Mouse (Mus musculus): ENCODE data around the gene Prss2.
"Not testable (repeated sequence)": the region's sequence is repeated elsewhere in the genome, so short reads cannot be mapped to it uniquely, and the experiment has no call there.

Prss2 gene

DNA sequence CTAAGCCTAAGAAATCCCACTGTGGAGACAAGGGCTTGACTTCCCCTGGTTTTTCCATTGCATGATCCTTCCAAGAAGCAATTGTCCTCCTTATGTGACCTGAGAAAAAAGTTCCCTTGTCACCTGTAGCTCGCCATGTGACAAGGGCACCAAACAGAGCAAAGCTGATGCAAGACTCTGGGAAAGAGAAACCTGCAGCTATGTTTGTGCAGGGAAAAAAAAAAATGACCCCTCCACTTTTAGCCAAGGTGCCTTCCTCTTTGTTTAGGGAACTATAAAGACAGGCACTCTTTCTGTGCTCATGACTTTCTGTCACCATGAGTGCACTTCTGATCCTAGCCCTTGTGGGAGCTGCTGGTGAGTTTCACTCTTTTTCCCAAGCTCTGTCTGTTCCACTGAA lies at the start of gene Prss2:
Prss2 (plus strand) TSS at position 301 of the 400 bp plus-strand sequence.
- no peak for DNase-seq (ENCODE audit: low spot score in 2 of 2)

- no peak for DNase-seq (ENCODE audit: low spot score in 2 of 2)
Observed at GRCm38 (mm10) chr6:41499374-41499773, 22.2 kb upstream of the Prss2 start.

DNA sequence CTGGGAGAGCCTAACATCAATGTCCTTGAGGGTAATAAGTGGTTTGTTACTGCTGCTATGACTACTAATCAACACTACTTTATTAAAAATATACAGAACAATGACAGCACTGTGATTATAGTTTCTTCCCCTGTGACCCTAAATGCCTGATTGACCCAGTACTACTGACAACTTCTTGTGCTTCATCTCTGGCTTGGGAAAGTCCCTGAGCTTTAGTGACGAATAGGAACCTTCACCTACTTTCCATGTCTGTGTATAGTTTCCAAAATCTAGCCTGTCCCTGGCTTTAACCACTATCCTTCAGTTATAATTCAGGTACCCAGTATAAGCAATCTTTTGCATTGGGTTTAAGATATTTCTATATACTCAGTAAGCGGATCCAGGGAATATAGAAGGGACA lies 16.7 kb upstream of the Prss2 start:
- no peak for DNase-seq (ENCODE audit: low spot score in 2 of 2)

DNA sequence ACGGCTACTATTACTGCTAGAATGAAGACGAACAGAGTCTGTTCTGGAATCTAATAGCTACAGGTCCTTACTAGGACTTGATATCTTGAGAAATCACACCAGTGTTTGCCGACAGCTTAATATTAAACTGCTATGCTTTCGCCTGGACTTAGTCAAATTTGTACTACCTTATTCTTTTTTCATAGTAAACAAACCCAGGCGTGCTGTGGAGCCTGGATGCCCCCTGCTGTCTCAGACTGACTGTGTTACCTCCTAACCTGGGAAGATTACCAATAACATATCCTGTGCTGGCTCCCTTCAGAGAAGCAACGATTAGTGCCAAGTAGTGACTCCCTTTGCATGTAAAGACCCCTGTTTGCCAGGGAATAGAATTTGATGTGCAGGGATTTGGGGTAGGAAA lies 16.3 kb upstream of the Prss2 start:
- DNase-seq (ENCODE audit: low spot score in 2 of 2), result no peak

DNA sequence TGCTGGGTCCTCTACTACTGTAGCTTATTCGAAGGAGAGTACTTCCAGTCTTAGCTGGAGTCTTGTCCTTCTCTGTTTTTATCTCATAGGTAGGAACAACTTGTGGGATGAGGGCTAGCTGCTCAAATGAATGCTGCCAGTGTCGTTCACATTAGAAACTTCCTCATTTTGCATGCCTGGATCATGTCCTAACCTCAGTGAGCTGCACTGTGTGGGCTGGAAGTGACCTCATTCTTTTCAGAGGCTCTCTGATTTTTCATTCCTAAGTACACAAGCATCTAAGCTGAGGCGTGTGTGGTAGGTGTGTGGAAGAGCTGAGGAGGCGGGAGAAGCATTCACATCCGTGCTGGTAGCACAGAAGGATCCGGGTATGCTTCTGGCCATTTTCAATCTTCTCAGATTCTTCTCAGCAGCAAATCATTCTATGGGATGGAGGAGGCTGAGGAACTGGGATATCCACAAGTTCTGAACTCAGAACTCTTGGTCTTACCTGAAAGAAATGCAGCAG lies 3.5 kb upstream of the Prss2 start:
- DNase-seq (ENCODE audit: low spot score in 2 of 2), result no peak

DNA sequence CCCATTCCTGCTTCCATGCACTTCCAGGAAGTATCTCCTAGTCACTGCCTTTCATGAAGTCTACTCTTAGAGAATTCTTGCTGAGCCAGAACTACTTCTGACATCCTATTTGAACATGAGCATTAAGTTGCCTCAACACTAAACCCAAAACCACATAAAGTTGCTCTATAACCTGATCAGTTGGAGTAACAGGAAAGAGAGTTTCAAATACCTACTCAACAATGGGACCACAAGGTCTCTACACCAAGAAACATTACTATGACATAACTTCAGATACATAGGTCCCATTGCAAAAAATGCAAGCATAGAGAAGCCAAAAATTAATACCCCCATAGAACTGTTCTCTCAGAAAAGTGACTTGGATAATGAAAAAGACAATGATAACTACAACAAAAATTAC lies 4.9 kb downstream of the Prss2 start:
- no peak for DNase-seq (ENCODE audit: low spot score in 2 of 2)

DNA sequence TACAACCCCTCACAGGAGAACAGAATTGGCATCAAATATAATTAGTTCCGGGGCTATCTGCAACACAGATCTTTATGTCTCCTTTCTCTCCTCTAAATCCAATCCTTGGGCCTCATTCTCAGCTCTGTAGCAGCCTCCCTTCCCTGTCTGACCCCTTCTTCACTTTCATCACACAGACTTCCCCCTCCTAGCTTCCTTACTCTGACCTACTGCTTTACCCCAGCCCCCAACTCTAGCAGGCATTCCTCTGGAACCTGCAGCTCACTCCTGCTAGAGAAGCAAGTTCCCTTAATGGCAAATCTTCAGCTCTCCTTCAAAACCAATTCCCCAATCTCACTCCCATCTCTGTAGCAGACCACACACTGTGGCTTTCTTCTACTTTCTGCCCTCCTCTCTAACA lies 5.8 kb downstream of the Prss2 start:
- no peak for DNase-seq (ENCODE audit: low spot score in 2 of 2)

- DNase-seq (ENCODE audit: low spot score in 2 of 2), result not testable (repeated sequence)
Observed at GRCm38 (mm10) chr6:41529987-41530386, 8.4 kb downstream of the Prss2 start.

GRCm38 (mm10) chr6:41532181-41532580 lies 10.6 kb downstream of the Prss2 start:
- no peak for DNase-seq (ENCODE audit: low spot score in 2 of 2)

- DNase-seq (ENCODE audit: low spot score in 2 of 2), result no peak
Observed at GRCm38 (mm10) chr6:41532687-41533284, 11.2 kb downstream of the Prss2 start.

GRCm38 (mm10) chr6:41537376-41537775 lies 15.8 kb downstream of the Prss2 start:
- DNase-seq (ENCODE audit: low spot score in 2 of 2), result no peak

DNA sequence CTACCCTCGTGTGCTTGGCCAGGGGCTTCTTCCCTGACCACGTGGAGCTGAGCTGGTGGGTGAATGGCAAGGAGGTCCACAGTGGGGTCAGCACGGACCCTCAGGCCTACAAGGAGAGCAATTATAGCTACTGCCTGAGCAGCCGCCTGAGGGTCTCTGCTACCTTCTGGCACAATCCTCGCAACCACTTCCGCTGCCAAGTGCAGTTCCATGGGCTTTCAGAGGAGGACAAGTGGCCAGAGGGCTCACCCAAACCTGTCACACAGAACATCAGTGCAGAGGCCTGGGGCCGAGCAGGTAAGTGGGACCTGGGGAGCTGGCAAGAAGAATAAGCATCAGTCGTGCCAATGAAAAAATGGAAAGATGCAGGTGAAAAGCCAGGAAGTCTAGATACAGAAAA lies 16.7 kb downstream of the Prss2 start:
- DNase-seq (ENCODE audit: low spot score in 2 of 2), result not testable (repeated sequence)

- DNase-seq (ENCODE audit: low spot score in 2 of 2), result no peak
Observed at GRCm38 (mm10) chr6:41540746-41541145, 19.2 kb downstream of the Prss2 start.

DNA sequence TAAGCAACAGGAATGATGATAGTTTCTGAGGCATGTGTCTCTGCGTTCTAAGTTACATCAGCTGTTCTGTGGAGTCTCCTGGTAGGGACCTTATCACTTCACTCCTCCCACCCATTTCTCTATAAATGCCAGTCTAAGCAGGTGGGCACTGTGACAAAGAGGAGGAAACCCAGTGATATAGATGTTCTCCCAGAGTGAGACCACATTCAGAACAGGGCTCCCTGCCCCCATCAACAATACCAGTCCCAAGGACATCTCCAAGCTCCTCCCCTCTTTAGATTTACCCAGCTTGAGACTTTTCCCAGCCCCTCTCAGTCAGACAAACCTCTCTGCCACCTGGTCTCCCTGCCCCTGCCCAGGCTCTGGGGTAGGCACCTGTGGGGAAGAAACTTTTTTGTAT lies 20.2 kb downstream of the Prss2 start:
- no peak for DNase-seq (ENCODE audit: low spot score in 2 of 2)

DNA sequence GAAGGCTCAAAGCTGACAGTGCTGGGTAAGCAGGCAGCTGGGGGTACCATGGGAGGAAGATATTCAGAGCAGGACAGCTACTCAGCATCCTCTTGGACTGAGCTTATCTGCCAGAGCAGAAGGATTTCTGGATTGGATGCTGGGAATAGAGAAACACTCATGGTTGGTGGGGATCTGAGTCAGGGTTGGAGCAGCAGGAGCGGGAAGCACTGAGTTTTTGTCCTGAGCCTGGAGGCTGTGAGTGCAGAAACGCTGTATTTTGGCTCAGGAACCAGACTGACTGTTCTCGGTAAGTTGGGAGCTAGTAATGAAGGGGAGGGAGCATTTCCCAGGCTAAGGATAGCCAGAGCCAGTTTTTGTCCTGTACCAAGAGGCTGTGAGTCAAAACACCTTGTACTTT lies 21.4 kb downstream of the Prss2 start:
- DNase-seq (ENCODE audit: low spot score in 2 of 2), result no peak

DNA sequence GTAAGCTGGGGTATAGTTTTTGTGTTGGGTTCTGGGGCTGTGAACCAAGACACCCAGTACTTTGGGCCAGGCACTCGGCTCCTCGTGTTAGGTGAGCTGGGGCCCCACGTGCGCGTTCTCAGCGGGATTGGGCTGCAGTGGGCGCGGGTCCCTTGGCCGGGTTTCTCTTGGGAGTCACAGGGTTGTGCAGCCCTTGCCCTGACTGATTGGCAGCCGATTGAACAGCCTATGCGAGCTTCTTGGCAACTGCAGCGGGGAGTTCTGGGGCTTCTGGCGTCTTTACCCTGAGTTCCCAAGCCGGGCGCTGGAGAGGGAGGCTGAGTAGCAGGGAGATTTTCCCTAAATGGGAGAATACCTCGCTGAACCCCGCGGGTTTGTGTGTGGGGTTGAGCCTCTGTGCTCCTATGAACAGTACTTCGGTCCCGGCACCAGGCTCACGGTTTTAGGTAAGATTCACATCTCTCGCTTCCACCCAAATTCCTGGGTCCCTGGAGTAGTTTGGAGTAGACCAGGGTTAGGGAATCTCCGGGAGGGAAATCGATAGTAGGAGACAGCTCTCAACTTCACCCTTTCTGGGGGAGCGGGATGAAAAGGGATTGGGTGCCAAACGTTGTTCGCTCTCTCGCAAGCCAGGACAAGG lies 21.9 kb downstream of the Prss2 start:
- no peak for DNase-seq (ENCODE audit: low spot score in 2 of 2)

DNA sequence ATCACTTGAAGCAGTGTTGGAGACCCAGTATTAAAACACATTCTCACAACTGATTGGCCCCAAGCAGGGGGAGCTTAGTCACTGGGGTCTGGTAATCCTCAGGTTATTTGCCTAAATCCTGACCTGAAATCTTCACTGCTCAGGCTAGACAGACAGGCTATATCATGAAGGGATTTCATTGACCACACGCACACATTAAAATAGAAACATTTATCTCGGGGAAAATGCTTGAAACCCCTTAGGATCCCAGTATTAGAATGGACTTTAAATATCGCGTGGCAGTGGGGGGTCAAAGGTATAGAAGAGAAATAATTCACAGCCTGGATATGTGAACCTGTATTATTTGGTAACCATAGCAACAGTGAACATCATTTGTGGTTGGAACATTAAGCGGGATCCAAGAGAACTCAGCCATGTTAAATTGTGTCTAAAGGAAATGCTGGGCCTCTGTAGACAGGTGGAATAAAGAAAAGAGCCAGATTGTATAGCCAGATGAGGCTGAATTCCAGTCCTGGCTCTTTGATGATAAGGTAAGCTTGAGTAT lies 22.9 kb downstream of the Prss2 start:
- DNase-seq (ENCODE audit: low spot score in 2 of 2), result no peak

- no peak for DNase-seq (ENCODE audit: low spot score in 2 of 2)
Observed at GRCm38 (mm10) chr6:41545266-41545665, 23.7 kb downstream of the Prss2 start.

DNA sequence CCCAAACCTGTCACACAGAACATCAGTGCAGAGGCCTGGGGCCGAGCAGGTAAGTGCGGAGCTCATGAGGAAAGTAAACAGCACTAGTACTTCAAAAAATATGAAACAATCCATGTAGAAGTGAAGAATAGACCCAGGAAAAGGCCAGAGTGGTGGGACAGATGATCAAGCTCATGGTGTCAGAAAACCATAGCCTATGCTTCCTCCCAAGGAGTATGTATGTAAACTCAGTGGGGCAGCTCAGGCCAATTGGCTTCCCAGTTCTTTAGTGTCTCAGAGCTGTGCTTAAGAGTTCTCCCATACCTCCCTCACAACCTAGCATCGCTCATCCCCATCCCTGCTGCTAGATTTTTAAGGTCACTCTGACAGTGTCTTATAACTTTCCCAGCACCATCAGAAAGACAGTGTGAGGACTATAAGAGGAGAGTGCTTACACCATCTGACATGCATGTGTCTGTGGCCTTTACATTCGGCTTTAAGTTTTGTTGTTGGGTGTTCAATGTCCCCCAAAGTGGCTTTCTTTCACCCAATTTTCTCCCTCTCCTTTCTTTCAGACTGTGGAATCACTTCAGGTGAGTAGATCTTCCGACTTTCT lies 25.6 kb downstream of the Prss2 start:
- DNase-seq (ENCODE audit: low spot score in 2 of 2), result no peak

DNA sequence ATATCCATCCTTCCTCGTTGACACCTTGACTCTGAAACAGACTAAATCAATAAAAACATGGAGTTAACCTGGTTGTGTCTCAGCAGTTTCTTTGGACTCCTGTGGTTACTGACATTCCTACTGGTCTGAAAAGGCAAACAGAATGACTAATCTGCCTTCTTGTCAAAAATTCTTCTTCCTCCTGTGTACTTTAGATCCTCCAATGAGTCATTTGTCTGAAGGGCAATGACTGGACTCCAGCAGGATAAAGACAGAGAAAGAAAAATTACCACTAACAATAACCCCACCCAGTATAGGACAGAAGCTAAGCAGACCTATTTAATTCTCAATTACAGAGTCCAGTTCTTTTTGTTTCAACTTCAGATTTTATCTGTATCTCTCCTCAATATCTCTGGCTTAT lies 26.7 kb downstream of the Prss2 start:
- no peak for DNase-seq (ENCODE audit: low spot score in 2 of 2)

DNA sequence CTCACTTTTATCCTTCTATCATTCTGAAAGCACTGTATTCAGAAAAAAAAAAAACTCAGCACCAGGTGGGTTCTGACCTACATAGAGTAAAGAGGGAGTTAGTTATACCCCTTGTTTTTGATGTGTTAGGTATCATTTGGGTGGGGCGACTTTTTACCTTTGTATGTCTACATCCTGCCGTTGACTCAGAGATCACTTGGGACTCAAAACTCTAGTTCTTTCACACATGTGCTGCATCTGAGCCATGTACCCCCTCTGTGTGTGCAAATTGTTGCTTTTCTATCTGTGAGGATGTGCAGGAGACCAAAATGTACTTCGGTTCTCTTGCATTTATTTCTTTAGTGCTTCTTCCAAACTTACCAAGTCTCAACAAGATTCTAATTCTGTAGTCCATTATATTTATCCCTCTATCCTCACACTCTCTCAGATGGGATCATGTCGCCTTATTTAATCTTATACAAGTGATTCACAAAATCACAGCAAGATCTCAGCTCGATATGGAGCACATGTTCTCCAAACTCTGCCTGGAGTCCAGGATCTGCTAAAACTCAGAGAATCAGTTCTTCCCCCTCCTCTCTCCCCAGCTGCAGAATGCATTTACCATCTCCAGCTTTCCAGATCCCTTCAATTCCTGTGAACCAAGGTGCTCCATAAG lies 31.9 kb downstream of the Prss2 start:
- DNase-seq (ENCODE audit: low spot score in 2 of 2), result no peak

Measured in urinary bladder, adult 18-20 months (tissue).